In the genomic region with DNA sequence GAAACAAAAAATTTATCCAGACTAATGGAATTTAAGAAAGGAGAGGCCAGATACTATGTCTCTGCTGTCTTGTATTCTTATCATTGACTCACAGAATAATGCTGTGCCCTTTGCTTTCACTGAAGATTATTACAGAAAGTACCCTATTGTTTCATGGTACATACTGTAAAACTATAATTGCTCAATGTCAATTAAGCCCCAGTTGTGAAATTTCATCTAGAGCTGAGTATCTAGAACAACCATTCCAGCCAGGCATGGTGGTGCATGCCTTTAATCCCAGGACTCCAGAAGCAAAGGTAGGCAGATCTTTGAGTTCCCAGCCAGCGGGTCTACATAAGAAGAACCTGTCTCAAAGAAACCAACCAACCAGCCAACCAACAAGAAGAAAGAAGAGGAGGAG, we compare ENCODE assay signal across 31 mouse cellular contexts.
"Had no signal": no experiment of that assay in that cellular context is flagged by ENCODE, and none has a peak within 500 bp of the region (broad histone marks: within the 10 kb centered on the region; RNA-seq: fewer than 3 reads in every experiment).

No protein-coding gene starts in this region.

- H3K4me1 ChIP-seq: limb, embryonic 15.5 days; liver, embryonic 12.5 days; liver, embryonic 13.5 days; liver, embryonic 15.5 days; lung, embryonic 15.5 days; midbrain, embryonic 13.5 days; midbrain, embryonic 15.5 days; neural tube, embryonic 12.5 days; neural tube, embryonic 13.5 days had no signal

- H3K4me3 ChIP-seq: limb, embryonic 10.5 days; limb, embryonic 12.5 days; limb, embryonic 13.5 days; limb, embryonic 15.5 days; liver, embryonic 12.5 days; liver, embryonic 13.5 days; liver, embryonic 15.5 days; lung, embryonic 15.5 days; megakaryocyte, embryonic 14.5 days; midbrain, embryonic 10.5 days; midbrain, embryonic 12.5 days; midbrain, embryonic 13.5 days; midbrain, embryonic 15.5 days; myocyte; neural tube, embryonic 12.5 days; neural tube, embryonic 13.5 days had no signal

- H3K27me3 ChIP-seq: limb, embryonic 12.5 days; limb, embryonic 13.5 days; limb, embryonic 15.5 days; liver, embryonic 12.5 days; liver, embryonic 13.5 days; liver, embryonic 15.5 days; lung, embryonic 15.5 days; megakaryocyte, embryonic 14.5 days; midbrain, embryonic 12.5 days; midbrain, embryonic 13.5 days; midbrain, embryonic 15.5 days; neural tube, embryonic 12.5 days; neural tube, embryonic 13.5 days had no signal

- H3K9ac ChIP-seq: limb, embryonic 12.5 days; limb, embryonic 13.5 days; limb, embryonic 15.5 days; liver, embryonic 12.5 days; liver, embryonic 13.5 days; liver, embryonic 14.5 days; liver, embryonic 15.5 days; liver, postnatal 0 days; lung, embryonic 14.5 days; lung, embryonic 15.5 days; midbrain, embryonic 12.5 days; midbrain, embryonic 13.5 days; midbrain, embryonic 15.5 days; neural tube, embryonic 12.5 days; neural tube, embryonic 13.5 days had no signal

- H3K36me3 ChIP-seq: limb, embryonic 10.5 days; limb, embryonic 12.5 days; limb, embryonic 13.5 days; limb, embryonic 15.5 days; liver, embryonic 12.5 days; liver, embryonic 13.5 days; liver, embryonic 15.5 days; lung, embryonic 15.5 days; midbrain, embryonic 10.5 days; midbrain, embryonic 12.5 days; midbrain, embryonic 13.5 days; midbrain, embryonic 15.5 days; neural tube, embryonic 12.5 days; neural tube, embryonic 13.5 days had no signal

- DNase-seq: left cerebral cortex, postnatal 4 days; liver; liver, embryonic 13.5 days; liver, postnatal 0 days; lung, adult 18-20 months; lung, adult 2 months; lung, embryonic 14.5 days; lung, postnatal 10 days; lung, postnatal 14 days; lung, postnatal 36 days; midbrain, embryonic 14.5 days had no signal

- H3K9me3 ChIP-seq: limb, embryonic 10.5 days; limb, embryonic 12.5 days; limb, embryonic 13.5 days; limb, embryonic 15.5 days; liver, embryonic 12.5 days; liver, embryonic 13.5 days; liver, embryonic 15.5 days; lung, embryonic 15.5 days; megakaryocyte, embryonic 14.5 days; midbrain, embryonic 10.5 days; midbrain, embryonic 12.5 days; midbrain, embryonic 13.5 days; midbrain, embryonic 15.5 days; neural tube, embryonic 12.5 days; neural tube, embryonic 13.5 days had no signal

- H3K27ac ChIP-seq: limb, embryonic 12.5 days; limb, embryonic 13.5 days; limb, embryonic 15.5 days; liver, embryonic 12.5 days; liver, embryonic 13.5 days; liver, embryonic 14.5 days; liver, embryonic 15.5 days; lung, embryonic 15.5 days; macrophage; midbrain, embryonic 10.5 days; midbrain, embryonic 12.5 days; midbrain, embryonic 13.5 days; midbrain, embryonic 15.5 days; neural tube, embryonic 12.5 days; neural tube, embryonic 13.5 days had no signal

- ATAC-seq: liver, embryonic 12.5 days; liver, postnatal 0 days; midbrain, embryonic 13.5 days; midbrain, embryonic 15.5 days; midbrain, embryonic 16.5 days had no signal

- H3K4me2 ChIP-seq: limb, embryonic 12.5 days; limb, embryonic 13.5 days; limb, embryonic 15.5 days; liver, embryonic 11.5 days; liver, embryonic 12.5 days; liver, embryonic 13.5 days; liver, embryonic 15.5 days; lung, embryonic 14.5 days; lung, embryonic 15.5 days; midbrain, embryonic 11.5 days; midbrain, embryonic 12.5 days; midbrain, embryonic 13.5 days; midbrain, embryonic 15.5 days; neural tube, embryonic 12.5 days; neural tube, embryonic 13.5 days had no signal
